Mouse (Mus musculus): ENCODE measurements around the gene Alkbh6.

DNA sequence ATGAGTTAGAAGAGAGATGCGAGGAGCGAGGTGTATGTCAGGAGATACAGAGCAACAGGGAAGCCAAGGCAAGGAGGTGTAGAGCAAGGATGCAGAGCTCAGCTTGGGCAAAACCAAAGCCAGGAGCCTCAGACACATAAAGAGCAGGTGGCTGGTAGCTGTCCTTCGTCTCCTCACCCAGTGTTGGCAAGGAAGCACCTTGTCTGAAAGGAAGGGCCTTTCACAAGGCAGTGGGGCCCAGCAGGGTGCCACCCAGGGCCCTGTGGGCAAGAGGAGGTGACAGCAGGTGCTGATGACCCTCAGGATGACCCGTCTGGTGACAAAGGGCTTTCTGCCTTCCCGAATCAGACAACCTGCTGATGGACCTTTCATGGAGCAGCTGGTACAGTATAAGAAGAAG lies 26.0 kb downstream of the Alkbh6 start:
- no peak for TF ChIP-seq EP300 (IDR thresholded peaks at IDR 0.05; ENCODE audit: low read depth)
- TF ChIP-seq CTCF (IDR thresholded peaks at IDR 0.05; ENCODE audit: low read depth) = no peak

Data from liver, embryonic 14.5 days (tissue).